Mouse (Mus musculus): ENCODE data around the gene Pbp2. TPM values are rescaled to one million over a fixed set of nuclear protein-coding genes. Genes with fewer than 3 reads are reported as not detected.

Gene Pbp2
- polyA plus RNA-seq, 1 experiment: not detected

- Histone ChIP-seq H3K36me3 (ENCODE audit: control insufficient read depth, insufficient read depth, low read length) (no peaks in the 10 kb centered on the region), H3K4me1 (replicated peaks; ENCODE audit: control insufficient read depth, insufficient read depth, low read length) (no peaks in the 10 kb centered on the region), H3K27ac (ENCODE audit: control insufficient read depth, insufficient read depth, low read length) (no peak overlapping the region), H3K27me3 (ENCODE audit: control insufficient read depth, insufficient read depth, low read length) (no peaks in the 10 kb centered on the region), H3K4me3 (ENCODE audit: control insufficient read depth, insufficient read depth, low read length) (no peak overlapping the region)
- no peak for TF ChIP-seq CTCF (IDR thresholded peaks at IDR 0.05; ENCODE audit: borderline replicate concordance, control insufficient read depth, extremely low read depth, insufficient read depth, low read length, poor library complexity)
- no peak for TF ChIP-seq POLR2A (IDR thresholded peaks at IDR 0.05; ENCODE audit: control insufficient read depth, extremely low read depth, insufficient read depth, low read length, poor library complexity)
- no peak for DNase-seq
- 94% methylated on average over 8 of the region's 8 CpGs for WGBS
These were observed 26.2 kb upstream of the Pbp2 start for GRCm38 (mm10) chr6:135336376-135336775.

GRCm38 (mm10) chr6:135333994-135334651, 23.9 kb upstream of the Pbp2 start:
- H3K27ac ChIP-seq (ENCODE audit: control insufficient read depth, insufficient read depth, low read length): no peak overlapping the region
- WGBS: 92% methylated on average over 5 of the region's 5 CpGs
- no peak overlapping the region for H3K4me3 ChIP-seq (ENCODE audit: control insufficient read depth, insufficient read depth, low read length)
- no peaks in the 10 kb centered on the region for H3K27me3 ChIP-seq (ENCODE audit: control insufficient read depth, insufficient read depth, low read length)
- no peaks in the 10 kb centered on the region for H3K36me3 ChIP-seq (ENCODE audit: control insufficient read depth, insufficient read depth, low read length)
- TF ChIP-seq POLR2A (IDR thresholded peaks at IDR 0.05; ENCODE audit: control insufficient read depth, extremely low read depth, insufficient read depth, low read length, poor library complexity) (no peak), CTCF (IDR thresholded peaks at IDR 0.05; ENCODE audit: borderline replicate concordance, control insufficient read depth, extremely low read depth, insufficient read depth, low read length, poor library complexity) (no peak)
- H3K4me1 ChIP-seq (replicated peaks; ENCODE audit: control insufficient read depth, insufficient read depth, low read length): no peaks in the 10 kb centered on the region
- no peak for DNase-seq

GRCm38 (mm10) chr6:135332737-135333281, 22.6 kb upstream of the Pbp2 start:
- no peak for DNase-seq
- 91% methylated on average over 10 of the region's 10 CpGs for WGBS
- no peaks in the 10 kb centered on the region for H3K4me1 ChIP-seq (replicated peaks; ENCODE audit: control insufficient read depth, insufficient read depth, low read length)
- no peak for TF ChIP-seq POLR2A (IDR thresholded peaks at IDR 0.05; ENCODE audit: control insufficient read depth, extremely low read depth, insufficient read depth, low read length, poor library complexity)
- TF ChIP-seq CTCF (IDR thresholded peaks at IDR 0.05; ENCODE audit: borderline replicate concordance, control insufficient read depth, extremely low read depth, insufficient read depth, low read length, poor library complexity): no peak
- no peaks in the 10 kb centered on the region for H3K27me3 ChIP-seq (ENCODE audit: control insufficient read depth, insufficient read depth, low read length)
- H3K4me3 ChIP-seq (ENCODE audit: control insufficient read depth, insufficient read depth, low read length): no peak overlapping the region
- no peak overlapping the region for H3K27ac ChIP-seq (ENCODE audit: control insufficient read depth, insufficient read depth, low read length)
- no peaks in the 10 kb centered on the region for H3K36me3 ChIP-seq (ENCODE audit: control insufficient read depth, insufficient read depth, low read length)

GRCm38 (mm10) chr6:135331916-135332315, 21.7 kb upstream of the Pbp2 start:
- Histone ChIP-seq H3K36me3 (ENCODE audit: control insufficient read depth, insufficient read depth, low read length) (no peaks in the 10 kb centered on the region), H3K4me1 (replicated peaks; ENCODE audit: control insufficient read depth, insufficient read depth, low read length) (no peaks in the 10 kb centered on the region), H3K27ac (ENCODE audit: control insufficient read depth, insufficient read depth, low read length) (no peak overlapping the region), H3K4me3 (ENCODE audit: control insufficient read depth, insufficient read depth, low read length) (no peak overlapping the region), H3K27me3 (ENCODE audit: control insufficient read depth, insufficient read depth, low read length) (no peaks in the 10 kb centered on the region)
- DNase-seq: no peak
- WGBS: 51% methylated on average over 4 of the region's 4 CpGs
- TF ChIP-seq CTCF (IDR thresholded peaks at IDR 0.05; ENCODE audit: borderline replicate concordance, control insufficient read depth, extremely low read depth, insufficient read depth, low read length, poor library complexity): no peak
- TF ChIP-seq POLR2A (IDR thresholded peaks at IDR 0.05; ENCODE audit: control insufficient read depth, extremely low read depth, insufficient read depth, low read length, poor library complexity): no peak

GRCm38 (mm10) chr6:135326847-135327246, 16.6 kb upstream of the Pbp2 start:
- DNase-seq: no peak
- TF ChIP-seq CTCF (IDR thresholded peaks at IDR 0.05; ENCODE audit: borderline replicate concordance, control insufficient read depth, extremely low read depth, insufficient read depth, low read length, poor library complexity) (no peak), POLR2A (IDR thresholded peaks at IDR 0.05; ENCODE audit: control insufficient read depth, extremely low read depth, insufficient read depth, low read length, poor library complexity) (no peak)
- Histone ChIP-seq H3K4me3 (ENCODE audit: control insufficient read depth, insufficient read depth, low read length) (no peak overlapping the region), H3K27ac (ENCODE audit: control insufficient read depth, insufficient read depth, low read length) (no peak overlapping the region), H3K4me1 (replicated peaks; ENCODE audit: control insufficient read depth, insufficient read depth, low read length) (peaks cover 31% of the 10 kb centered on the region), H3K36me3 (ENCODE audit: control insufficient read depth, insufficient read depth, low read length) (no peaks in the 10 kb centered on the region), H3K27me3 (ENCODE audit: control insufficient read depth, insufficient read depth, low read length) (no peaks in the 10 kb centered on the region)
- WGBS: 93% methylated on average over 7 of the region's 7 CpGs

GRCm38 (mm10) chr6:135324686-135325300, 14.6 kb upstream of the Pbp2 start:
- Histone ChIP-seq H3K4me3 (ENCODE audit: control insufficient read depth, insufficient read depth, low read length) (no peak overlapping the region), H3K36me3 (ENCODE audit: control insufficient read depth, insufficient read depth, low read length) (no peaks in the 10 kb centered on the region), H3K27me3 (ENCODE audit: control insufficient read depth, insufficient read depth, low read length) (no peaks in the 10 kb centered on the region), H3K27ac (ENCODE audit: control insufficient read depth, insufficient read depth, low read length) (no peak overlapping the region), H3K4me1 (replicated peaks; ENCODE audit: control insufficient read depth, insufficient read depth, low read length) (peaks cover 31% of the 10 kb centered on the region)
- DNase-seq: peak; percentile 26
- 13% methylated on average over 9 of the region's 9 CpGs for WGBS
- TF ChIP-seq CTCF (IDR thresholded peaks at IDR 0.05; ENCODE audit: borderline replicate concordance, control insufficient read depth, extremely low read depth, insufficient read depth, low read length, poor library complexity) (no peak), POLR2A (IDR thresholded peaks at IDR 0.05; ENCODE audit: control insufficient read depth, extremely low read depth, insufficient read depth, low read length, poor library complexity) (no peak)

Data from thymus, adult 2 months (tissue).